Mouse (Mus musculus) embryo, embryonic 11.5 days (tissue): ENCODE measurements at regions not wholly inside any gene's neighbourhood (a gene's known extent, or its start where the extent isn't known, plus 50 kb on each side); places are given as distances from the start of the nearest gene placed in this dataset.

Source experiments
- DNase-seq: peaks from one replicate; pipeline ENCODE4 v3.0.0-alpha.2; 2012; ENCODE audit warnings: low read depth, low spot score

- no peak for DNase-seq
Observed at GRCm38 (mm10) chr1:64361959-64362638, 170.3 kb upstream of the Creb1 start.

GRCm38 (mm10) chr1:64343268-64343667 lies 189.2 kb upstream of the Creb1 start:
- DNase-seq: no peak

GRCm38 (mm10) chr1:64341596-64341995 lies 190.8 kb upstream of the Creb1 start:
- DNase-seq: no peak

- DNase-seq: no peak
Observed at GRCm38 (mm10) chr1:64338575-64338961, 193.9 kb upstream of the Creb1 start.

GRCm38 (mm10) chr1:64337619-64338574 lies 194.5 kb upstream of the Creb1 start:
- no peak for DNase-seq

- DNase-seq: no peak
Observed at GRCm38 (mm10) chr1:64331566-64331965, 200.9 kb upstream of the Creb1 start.

- DNase-seq: no peak
Observed at GRCm38 (mm10) chr1:64330721-64331120, 201.7 kb upstream of the Creb1 start.

GRCm38 (mm10) chr1:64322197-64322596 lies 200.1 kb upstream of the Klf7 start:
- DNase-seq: no peak

GRCm38 (mm10) chr1:64319155-64319582 lies 197.1 kb upstream of the Klf7 start:
- DNase-seq: no peak

- no peak for DNase-seq
Observed at GRCm38 (mm10) chr1:64318440-64319154, 196.5 kb upstream of the Klf7 start.

- DNase-seq: no peak
Observed at GRCm38 (mm10) chr1:64317032-64317636, 195.1 kb upstream of the Klf7 start.

- DNase-seq: no peak
Observed at GRCm38 (mm10) chr1:64311371-64311770, 189.3 kb upstream of the Klf7 start.

GRCm38 (mm10) chr1:64308560-64308959 lies 186.5 kb upstream of the Klf7 start:
- DNase-seq: no peak

GRCm38 (mm10) chr1:64308088-64308487 lies 186.0 kb upstream of the Klf7 start:
- no peak for DNase-seq

GRCm38 (mm10) chr1:64305427-64306213 lies 183.5 kb upstream of the Klf7 start:
- no peak for DNase-seq

- no peak for DNase-seq
Observed at GRCm38 (mm10) chr1:64302833-64303358, 180.8 kb upstream of the Klf7 start.

- no peak for DNase-seq
Observed at GRCm38 (mm10) chr1:64301530-64302061, 179.5 kb upstream of the Klf7 start.

- no peak for DNase-seq
Observed at GRCm38 (mm10) chr1:64300951-64301529, 179.0 kb upstream of the Klf7 start.

- DNase-seq: no peak
Observed at GRCm38 (mm10) chr1:64298950-64299349, 176.9 kb upstream of the Klf7 start.

GRCm38 (mm10) chr1:64298188-64298587 lies 176.1 kb upstream of the Klf7 start:
- DNase-seq: no peak
